Mouse (Mus musculus) hindbrain, postnatal 0 days (tissue): Measurements from ENCODE around the gene Ttc21a. TPM values are rescaled to one million over a fixed set of nuclear protein-coding genes. Genes with fewer than 3 reads are reported as not detected.
"Not testable (repeated sequence)": the region's sequence is repeated elsewhere in the genome, so short reads cannot be mapped to it uniquely, and the experiment has no call there.

Experiments used
- ATAC-seq: fragments of 200-750 bp; cut with Nextera tagmentation; 2 replicates; pipeline ENCODE4 v1.8.0; 2017; ENCODE audit warnings: mild to moderate bottlenecking, moderate TSS enrichment, moderate library complexity
- DNase-seq: peaks from one replicate; pipeline ENCODE4 v3.0.0-alpha.2; 2015; ENCODE audit warnings: low spot score
- H3K27ac ChIP-seq: fragments of 300-500 bp; sonication (generic); 2 replicates; pipeline ENCODE4 v1.5.1; 2014; ENCODE audit warnings: mild to moderate bottlenecking
- H3K27me3 ChIP-seq: fragments of 300-500 bp; sonication (generic); 2 replicates; pipeline ENCODE4 v1.6.1; 2014; ENCODE audit warnings: low read length, mixed read lengths; ENCODE audit not compliant: insufficient read depth
- H3K36me3 ChIP-seq: fragments of 300-500 bp; sonication (generic); 2 replicates; pipeline ENCODE4 v1.6.1; 2014; ENCODE audit warnings: low read length, mixed read lengths; ENCODE audit not compliant: insufficient read depth
- H3K4me1 ChIP-seq: fragments of 300-500 bp; sonication (generic); 2 replicates; pipeline ENCODE4 v1.6.1; 2014; ENCODE audit warnings: antibody characterized with exemption, low read length, mixed read lengths; ENCODE audit not compliant: insufficient read depth
- H3K4me2 ChIP-seq: fragments of 300-500 bp; sonication (generic); 2 replicates; pipeline ENCODE4 v1.6.1; 2014; ENCODE audit warnings: low read depth, mild to moderate bottlenecking, low read length, moderate library complexity, mixed read lengths
- H3K4me3 ChIP-seq: fragments of 300-500 bp; sonication (generic); 2 replicates; pipeline ENCODE4 v1.5.1; 2014; ENCODE audit warnings: low read length
- H3K9ac ChIP-seq: fragments of 300-500 bp; sonication (generic); replicated peaks from 2 replicates; pipeline ENCODE4 v1.6.1; 2014; ENCODE audit warnings: mild to moderate bottlenecking, low read length, moderate library complexity, mixed read lengths
- H3K9me3 ChIP-seq: fragments of 300-500 bp; sonication (generic); 2 replicates; pipeline ENCODE4 v1.6.1; 2016; ENCODE audit warnings: low read length, mixed read lengths
- CTCF ChIP-seq: IDR thresholded peaks from 2 replicates; pipeline ENCODE4 v1.5.1; 2016; ENCODE audit warnings: antibody characterized with exemption, control low read depth, low read depth
- WGBS: fragments of 180-500 bp; shearing (Covaris S2); extraction: QIAGEN DNeasy Blood & Tissue Kit; methylation state at CpG from one replicate; pipeline ENCODE4 v1.1.7; 2014; 5-methylcytosine and 5-hydroxymethylcytosine counted together
- polyA plus RNA-seq: library from polyadenylated mRNA; unstranded; fragments of >200 nt; fragmentation: Nextera tagmentation; extraction: Ambion mirVana; gene quantifications from 2 replicates; pipeline ENCODE4 v1.2.1, GENCODE M21; 2015
- total RNA-seq: library from RNA; depleted of rRNA; stranded (reverse); fragments of >200 nt; gene quantifications from 2 replicates; pipeline ENCODE4 v1.2.3, GENCODE M21; 2014

The Ttc21a gene
- total and polyA plus RNA-seq, 2 experiments from 2014 or later: 0.90 to 4.9 TPM

- DNase-seq: no peak
- WGBS: 82% methylated on average over 5 of the region's 5 CpGs
- no peak for ATAC-seq
- 0 out of 2 replicates have a peak, but pooled peaks cover 6% of the 10 kb centered on the region for H3K4me1 ChIP-seq
- no peaks in the 10 kb centered on the region for H3K36me3 ChIP-seq
- no peak overlapping the region for H3K27ac ChIP-seq
- H3K27me3 ChIP-seq: no peaks in the 10 kb centered on the region
- no peak overlapping the region for H3K9ac ChIP-seq
- no peak overlapping the region for H3K4me2 ChIP-seq
- TF ChIP-seq CTCF: no peak
- no peaks in the 10 kb centered on the region for H3K9me3 ChIP-seq
- H3K4me3 ChIP-seq: no peak overlapping the region
Observed at GRCm38 (mm10) chr9:120002893-120003292, 65.5 kb downstream of the Ttc21a start.

GRCm38 (mm10) chr9:120005936-120006335 is 68.5 kb downstream of the Ttc21a start:
- Histone ChIP-seq H3K4me1 (0 out of 2 replicates have a peak, but pooled peaks cover 6% of the 10 kb centered on the region), H3K36me3 (no peaks in the 10 kb centered on the region), H3K27ac (no peak overlapping the region), H3K9ac (no peak overlapping the region), H3K27me3 (no peaks in the 10 kb centered on the region), H3K9me3 (no peaks in the 10 kb centered on the region), H3K4me2 (no peak overlapping the region), H3K4me3 (no peak overlapping the region)
- 63% methylated on average over 3 of the region's 3 CpGs for WGBS
- ATAC-seq: no peak
- TF ChIP-seq CTCF: no peak
- no peak for DNase-seq

GRCm38 (mm10) chr9:120007833-120008232 is 70.4 kb downstream of the Ttc21a start:
- WGBS: 93% methylated on average over 1 of the region's 1 CpGs
- DNase-seq (no peak), ATAC-seq (no peak)
- no peak overlapping the region for H3K4me3 ChIP-seq
- no peak overlapping the region for H3K4me2 ChIP-seq
- H3K27me3 ChIP-seq: no peaks in the 10 kb centered on the region
- no peak overlapping the region for H3K27ac ChIP-seq
- TF ChIP-seq CTCF: no peak
- no peak overlapping the region for H3K9ac ChIP-seq
- no peaks in the 10 kb centered on the region for H3K9me3 ChIP-seq
- H3K36me3 ChIP-seq: no peaks in the 10 kb centered on the region
- H3K4me1 ChIP-seq: no peaks in the 10 kb centered on the region

GRCm38 (mm10) chr9:120009226-120009841 is 71.9 kb downstream of the Ttc21a start:
- ATAC-seq (no peak), DNase-seq (no peak)
- no peak overlapping the region for H3K27ac ChIP-seq
- no peaks in the 10 kb centered on the region for H3K9me3 ChIP-seq
- H3K36me3 ChIP-seq: no peaks in the 10 kb centered on the region
- H3K4me3 ChIP-seq: no peak overlapping the region
- H3K4me2 ChIP-seq: no peak overlapping the region
- H3K9ac ChIP-seq: no peak overlapping the region
- no peak for TF ChIP-seq CTCF
- H3K27me3 ChIP-seq: no peaks in the 10 kb centered on the region
- WGBS: 72% methylated on average over 7 of the region's 7 CpGs
- no peaks in the 10 kb centered on the region for H3K4me1 ChIP-seq

GRCm38 (mm10) chr9:120009871-120010270 is 72.5 kb downstream of the Ttc21a start:
- DNase-seq: no peak
- no peak for ATAC-seq
- 100% methylated on average over 3 of the region's 3 CpGs for WGBS

GRCm38 (mm10) chr9:120010781-120011511 is 73.5 kb downstream of the Ttc21a start:
- H3K27ac ChIP-seq: peak overlapping the region; percentile 94
- H3K4me2 ChIP-seq: peak overlapping the region; percentile 82
- no peaks in the 10 kb centered on the region for H3K4me1 ChIP-seq
- ATAC-seq (peak; percentile 95), DNase-seq (peak; percentile 99)
- H3K27me3 ChIP-seq: no peaks in the 10 kb centered on the region
- TF ChIP-seq CTCF: no peak
- WGBS: under 1% methylated on average over 58 of the region's 60 CpGs
- no peaks in the 10 kb centered on the region for H3K36me3 ChIP-seq
- no peaks in the 10 kb centered on the region for H3K9me3 ChIP-seq
- H3K4me3 ChIP-seq: peak overlapping the region; percentile 42
- H3K9ac ChIP-seq: peak overlapping the region; percentile 51

More at GRCm38 (mm10) chr9:120009871-120010270, 72.5 kb downstream of the Ttc21a start:
- Histone ChIP-seq H3K9ac (no peak overlapping the region), H3K27me3 (no peaks in the 10 kb centered on the region), H3K4me3 (no peak overlapping the region), H3K27ac (no peak overlapping the region), H3K36me3 (no peaks in the 10 kb centered on the region), H3K4me2 (no peak overlapping the region), H3K4me1 (no peaks in the 10 kb centered on the region), H3K9me3 (no peaks in the 10 kb centered on the region)
- no peak for TF ChIP-seq CTCF

- Histone ChIP-seq H3K36me3 (no peaks in the 10 kb centered on the region), H3K4me2 (peak overlapping the region; percentile 82), H3K4me1 (no peaks in the 10 kb centered on the region), H3K4me3 (peak overlapping the region; percentile 42), H3K27ac (peak overlapping the region; percentile 94), H3K9me3 (no peaks in the 10 kb centered on the region), H3K9ac (peak overlapping the region; percentile 51), H3K27me3 (no peaks in the 10 kb centered on the region)
- DNase-seq (peak; percentile 94), ATAC-seq (peak; percentile 80)
- TF ChIP-seq CTCF: peak; percentile 86
- under 1% methylated on average over 10 of the region's 10 CpGs for WGBS
Observed at GRCm38 (mm10) chr9:120011533-120011932, 74.1 kb downstream of the Ttc21a start.

GRCm38 (mm10) chr9:120012161-120012560 is 74.8 kb downstream of the Ttc21a start:
- not testable (repeated sequence) for H3K9me3 ChIP-seq, H3K4me3 ChIP-seq, ATAC-seq, H3K27ac ChIP-seq, H3K4me2 ChIP-seq, DNase-seq, H3K27me3 ChIP-seq, H3K9ac ChIP-seq, H3K4me1 ChIP-seq, H3K36me3 ChIP-seq
- WGBS: 87% methylated on average over 6 of the region's 6 CpGs
